9 mouse cellular contexts compared by ENCODE assay signal in genomic region chr17:37196845-37197724, GRCm38 (mm10). TPM values are rescaled to one million over a fixed set of nuclear protein-coding genes. Genes with fewer than 3 reads are reported as not detected.
DNase-seq lines count a peak whose midpoint lies in the region; ATAC-seq and TF ChIP-seq lines count a peak whose summit lies in the region.
"Had no signal": no experiment of that assay in that cellular context is flagged by ENCODE, and none has a peak within 500 bp of the region (broad histone marks: within the 10 kb centered on the region; RNA-seq: fewer than 3 reads in every experiment).

No protein-coding gene starts in this region.

- H3K9me3 ChIP-seq in embryonic facial prominence, embryonic 15.5 days (replicated peaks), result no peaks in the 10 kb centered on the region
- no peaks in the 10 kb centered on the region for H3K9me3 ChIP-seq in hindbrain, embryonic 13.5 days

- no peak overlapping the region for H3K9ac ChIP-seq in embryonic facial prominence, embryonic 15.5 days
- H3K9ac ChIP-seq in hindbrain, embryonic 13.5 days, result peak overlapping the region; percentile 79
- H3K9ac ChIP-seq in liver, adult 2 months (ENCODE audit: low read depth, low read length), result no peak overlapping the region

- no peaks in the 10 kb centered on the region for H3K36me3 ChIP-seq in embryonic facial prominence, embryonic 15.5 days
- no peaks in the 10 kb centered on the region for H3K36me3 ChIP-seq in hindbrain, embryonic 13.5 days
- H3K36me3 ChIP-seq in liver, adult 2 months (ENCODE audit: control insufficient read depth, insufficient read depth, low read length), result no peaks in the 10 kb centered on the region
- H3K36me3 ChIP-seq: G1E had no signal

- peak; percentile 76 for ATAC-seq in embryonic facial prominence, embryonic 15.5 days (ENCODE audit: insufficient number of reproducible peaks, low FRiP score, low TSS enrichment, low read depth)
- ATAC-seq in hindbrain, embryonic 13.5 days (ENCODE audit: low FRiP score), result peak; percentile 94

- H3K4me3 ChIP-seq in embryonic facial prominence, embryonic 15.5 days (replicated peaks), result peak overlapping the region; percentile 46
- H3K4me3 ChIP-seq in hindbrain, embryonic 13.5 days, result peak overlapping the region; percentile 70
- H3K4me3 ChIP-seq in liver, adult 2 months (ENCODE audit: insufficient read depth, low read depth, low read length), result peak overlapping the region; percentile 4; the same call in 1 of the 2 replicates

- peaks cover 49% of the 10 kb centered on the region for H3K27me3 ChIP-seq in embryonic facial prominence, embryonic 15.5 days
- H3K27me3 ChIP-seq in hindbrain, embryonic 13.5 days, result peaks cover 56% of the 10 kb centered on the region
- H3K27me3 ChIP-seq in liver, adult 2 months (ENCODE audit: control insufficient read depth, insufficient read depth, low read length), result peaks cover 10% of the 10 kb centered on the region

- 1% methylated on average over 77 of the region's 77 CpGs for WGBS in embryonic facial prominence, embryonic 15.5 days
- WGBS in hindbrain, embryonic 13.5 days, result under 1% methylated on average over 77 of the region's 77 CpGs
- WGBS in liver, adult 2 months, result 3% methylated on average over 77 of the region's 77 CpGs

- intact Hi-C loops in gastrocnemius, postnatal 36 days (cut with DNase I), result no loop called here

- 0 out of 2 replicates have a peak, but pooled peaks cover 4% of the 10 kb centered on the region for H3K4me1 ChIP-seq in embryonic facial prominence, embryonic 15.5 days
- H3K4me1 ChIP-seq in hindbrain, embryonic 13.5 days (replicated peaks), result peaks cover 13% of the 10 kb centered on the region
- peaks cover 9% of the 10 kb centered on the region; the same call in 1 of the 2 replicates for H3K4me1 ChIP-seq in liver, adult 2 months (ENCODE audit: control insufficient read depth, insufficient read depth, low read length)

- H3K79me2 ChIP-seq in liver, adult 2 months (ENCODE audit: control insufficient read depth, insufficient read depth, low read length), result no peaks in the 10 kb centered on the region

- DNase-seq in gastrocnemius, postnatal 10 days, result peak; percentile 26
- no peak for DNase-seq in gastrocnemius, postnatal 36 days
- DNase-seq in Muller cell, postnatal 12 days (ENCODE audit: inconsistent ontology term), result peak; percentile 48
- DNase-seq in liver, adult 2 months (ENCODE audit: extremely low read depth, low read depth, low spot score), result no peak
- peak; percentile 25 to 63 for DNase-seq in right cerebral cortex, adult 2 months (ENCODE audit: low spot score in 2 of 2)
- DNase-seq in thymus, postnatal 36 days, result no peak

- TF ChIP-seq POLR2A in liver, adult 2 months (IDR thresholded peaks at IDR 0.05; ENCODE audit: extremely low read depth, insufficient read depth, low read length), result no peak

- H3K27ac ChIP-seq in embryonic facial prominence, embryonic 15.5 days (replicated peaks), result no peak overlapping the region
- peak overlapping the region; percentile 75 for H3K27ac ChIP-seq in hindbrain, embryonic 13.5 days
- H3K27ac ChIP-seq in liver, adult 2 months (replicated peaks; ENCODE audit: insufficient read depth, low read depth, low read length), result no peak overlapping the region

- no peak for TF ChIP-seq CTCF in liver, adult 2 months (IDR thresholded peaks at IDR 0.05; ENCODE audit: low read depth, low read length)

- H3K4me2 ChIP-seq in embryonic facial prominence, embryonic 15.5 days (replicated peaks), result peak overlapping the region; percentile 89
- peak overlapping the region; percentile 84 for H3K4me2 ChIP-seq in hindbrain, embryonic 13.5 days

RNA-seq across cellular contexts. Expression of gene Ubd, which starts 3.4 kb away (rescaled TPM):
- total RNA-seq in gastrocnemius, postnatal 10 days (2021), result not detected
- total RNA-seq in gastrocnemius, postnatal 36 days (2021), result under 1 TPM in 1 of 2 experiments, not detected in 1; 0.28 TPM
- 0.18 TPM in 1 of 2 replicates, not detected in the other for polyA plus RNA-seq in embryonic facial prominence, embryonic 15.5 days (2015; fragmentation: Nextera tagmentation; extraction: Ambion mirVana)
- not detected in 2 replicates for polyA plus RNA-seq in hindbrain, embryonic 13.5 days (2015; fragmentation: Nextera tagmentation; extraction: Ambion mirVana)
- 0.46 and 0.47 TPM in 2 replicates for total RNA-seq in liver, adult 2 months (2014; rRNA removed)
- polyA plus RNA-seq in liver, adult 2 months (2012; rRNA removed), result 0.22 TPM in 1 of 2 replicates, not detected in the other
- total RNA-seq: G1E had no signal
- polyA plus RNA-seq: G1E had no signal

RNA-seq across cellular contexts. Expression of gene Olfr94, which starts 3.7 kb away (rescaled TPM):
- not detected for total RNA-seq in gastrocnemius, postnatal 10 days (2021)
- not detected for total RNA-seq in gastrocnemius, postnatal 36 days (2021)
- polyA plus RNA-seq in embryonic facial prominence, embryonic 15.5 days (2015; fragmentation: Nextera tagmentation; extraction: Ambion mirVana), result 0.12 TPM in 1 of 2 replicates, not detected in the other
- polyA plus RNA-seq in hindbrain, embryonic 13.5 days (2015; fragmentation: Nextera tagmentation; extraction: Ambion mirVana), result not detected in 2 replicates
- total RNA-seq in liver, adult 2 months (2014; rRNA removed), result not detected in 2 replicates
- not detected in 2 replicates for polyA plus RNA-seq in liver, adult 2 months (2012; rRNA removed)
- polyA plus RNA-seq: G1E had no signal

RNA-seq across cellular contexts. Expression of gene Olfr95, which starts 15.8 kb away (rescaled TPM):
- total RNA-seq in gastrocnemius, postnatal 10 days (2021), result not detected
- total RNA-seq in gastrocnemius, postnatal 36 days (2021), result not detected
- polyA plus RNA-seq in embryonic facial prominence, embryonic 15.5 days (2015; fragmentation: Nextera tagmentation; extraction: Ambion mirVana), result not detected in 2 replicates
- polyA plus RNA-seq in hindbrain, embryonic 13.5 days (2015; fragmentation: Nextera tagmentation; extraction: Ambion mirVana), result not detected in 2 replicates
- total RNA-seq in liver, adult 2 months (2014; rRNA removed), result not detected in 2 replicates
- polyA plus RNA-seq in liver, adult 2 months (2012; rRNA removed), result not detected in 2 replicates
- polyA plus RNA-seq: G1E had no signal

RNA-seq across cellular contexts. Expression of gene Olfr96, which starts 22.9 kb away (rescaled TPM):
- not detected for total RNA-seq in gastrocnemius, postnatal 10 days (2021)
- not detected for total RNA-seq in gastrocnemius, postnatal 36 days (2021)
- polyA plus RNA-seq in embryonic facial prominence, embryonic 15.5 days (2015; fragmentation: Nextera tagmentation; extraction: Ambion mirVana), result 0.14 and 0.31 TPM in 2 replicates
- not detected in 2 replicates for polyA plus RNA-seq in hindbrain, embryonic 13.5 days (2015; fragmentation: Nextera tagmentation; extraction: Ambion mirVana)
- total RNA-seq in liver, adult 2 months (2014; rRNA removed), result not detected in 2 replicates
- polyA plus RNA-seq in liver, adult 2 months (2012; rRNA removed), result not detected in 2 replicates
- total RNA-seq: G1E had no signal
- polyA plus RNA-seq: G1E had no signal

RNA-seq across cellular contexts. Expression of gene Olfr93, which starts 35.8 kb away (rescaled TPM):
- not detected for total RNA-seq in gastrocnemius, postnatal 10 days (2021)
- not detected for total RNA-seq in gastrocnemius, postnatal 36 days (2021)
- 0.05 TPM in 1 of 2 replicates, not detected in the other for polyA plus RNA-seq in embryonic facial prominence, embryonic 15.5 days (2015; fragmentation: Nextera tagmentation; extraction: Ambion mirVana)
- not detected in 2 replicates for polyA plus RNA-seq in hindbrain, embryonic 13.5 days (2015; fragmentation: Nextera tagmentation; extraction: Ambion mirVana)
- total RNA-seq in liver, adult 2 months (2014; rRNA removed), result not detected in 2 replicates
- polyA plus RNA-seq in liver, adult 2 months (2012; rRNA removed), result not detected in 2 replicates
- polyA plus RNA-seq: G1E had no signal

Comparison
In these comparisons a context has a peak if more than half of its experiments do, and no peak if none do; other contexts are left out.
1. DNase-seq: peak in gastrocnemius, postnatal 10 days (single experiment), Muller cell, postnatal 12 days (single experiment) and right cerebral cortex, adult 2 months (2 of 2); none in gastrocnemius, postnatal 36 days (0 of 2), liver, adult 2 months (single experiment) and thymus, postnatal 36 days (0 of 2).
2. H3K4me3 ChIP-seq: peak in every context shown above with its lines; median percentile 70 in hindbrain, embryonic 13.5 days; 46 in embryonic facial prominence, embryonic 15.5 days; 4 in liver, adult 2 months.